Mouse (Mus musculus): Measurements from ENCODE around the gene Gm11639.

DNA sequence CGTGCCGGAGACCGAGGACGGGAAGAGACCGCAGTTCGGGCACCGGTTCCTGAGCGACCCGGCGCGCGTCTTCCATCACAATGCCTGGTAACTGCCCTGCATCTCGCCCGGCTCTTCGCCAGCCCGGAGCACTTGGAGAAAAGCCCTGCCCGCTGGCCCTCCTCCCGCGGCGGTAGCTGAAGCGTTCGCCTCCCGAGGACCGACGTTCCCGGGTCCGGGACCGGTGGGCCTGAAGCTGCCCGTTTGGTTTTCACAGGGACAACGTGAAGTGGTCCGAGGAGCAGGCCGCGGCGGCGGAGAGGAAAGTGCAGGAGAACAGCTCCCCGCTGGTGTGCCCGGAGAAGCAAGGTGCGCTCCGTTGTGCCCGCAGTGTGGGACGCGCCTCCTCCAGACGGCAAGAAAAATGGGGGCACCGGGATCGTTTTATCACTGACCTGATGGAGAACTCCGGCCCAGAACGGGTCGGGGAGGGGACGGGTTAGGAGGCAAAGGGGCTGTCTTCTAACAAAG lies 441.1 kb downstream of the Gm11639 start:
- TF ChIP-seq CTCF (conservative IDR thresholded peaks at IDR 0.05; ENCODE audit: low read length): no peak
- no peak for TF ChIP-seq POU5F1 (IDR thresholded peaks at IDR 0.05; ENCODE audit: borderline replicate concordance, low read length)
- TF ChIP-seq NANOG (IDR thresholded peaks at IDR 0.05; ENCODE audit: borderline replicate concordance, low read length): no peak
